Mouse (Mus musculus) kidney, embryonic 15.5 days (tissue): ENCODE results near the gene Gabbr2. TPM values are rescaled to one million over a fixed set of nuclear protein-coding genes. Genes with fewer than 3 reads are reported as not detected.

Experiments
- ATAC-seq: fragments of 200-750 bp; cut with Nextera tagmentation; replicated peaks from 2 replicates; pipeline ENCODE4 v1.8.0; 2017; ENCODE audit warnings: moderate TSS enrichment; ENCODE audit not compliant: low FRiP score
- H3K27ac ChIP-seq: fragments of 300-500 bp; sonication (generic); 2 replicates; pipeline ENCODE4 v1.5.1; 2015; ENCODE audit warnings: mild to moderate bottlenecking, inconsistent platforms
- H3K27me3 ChIP-seq: fragments of 300-500 bp; sonication (generic); 2 replicates; pipeline ENCODE4 v1.6.1; 2015; ENCODE audit warnings: inconsistent platforms
- H3K36me3 ChIP-seq: fragments of 300-500 bp; sonication (generic); 2 replicates; pipeline ENCODE4 v1.6.1; 2015; ENCODE audit warnings: inconsistent platforms
- H3K4me1 ChIP-seq: fragments of 300-500 bp; sonication (generic); 2 replicates; pipeline ENCODE4 v1.6.1; 2015; ENCODE audit warnings: inconsistent platforms
- H3K4me2 ChIP-seq: fragments of 300-500 bp; sonication (generic); 2 replicates; pipeline ENCODE4 v1.6.1; 2015; ENCODE audit warnings: moderate library complexity, mild to moderate bottlenecking, inconsistent platforms
- H3K4me3 ChIP-seq: fragments of 300-500 bp; sonication (generic); replicated peaks from 2 replicates; pipeline ENCODE4 v1.5.1; 2015; ENCODE audit warnings: mild to moderate bottlenecking, inconsistent platforms
- H3K9ac ChIP-seq: fragments of 300-500 bp; sonication (generic); 2 replicates; pipeline ENCODE4 v1.6.1; 2015; ENCODE audit warnings: mild to moderate bottlenecking, inconsistent platforms
- H3K9me3 ChIP-seq: fragments of 300-500 bp; sonication (generic); replicated peaks from 2 replicates; pipeline ENCODE4 v1.6.1; 2016; ENCODE audit warnings: inconsistent platforms
- WGBS: fragments of 180-500 bp; shearing (Covaris S2); methylation state at CpG from one replicate; pipeline ENCODE4 v1.1.7; 2015; ENCODE audit warnings: mixed read lengths; 5-methylcytosine and 5-hydroxymethylcytosine counted together
- polyA plus RNA-seq: library from polyadenylated mRNA; unstranded; fragments of >200 nt; fragmentation: Nextera tagmentation; extraction: Ambion mirVana; gene quantifications from 2 replicates; pipeline ENCODE4 v1.2.1, GENCODE M21; 2015

The Gabbr2 gene
- polyA plus RNA-seq, 1 experiment from 2014 or later: 0.18 TPM

- WGBS: 57% methylated on average over 23 of the region's 23 CpGs
- 0 out of 2 replicates have a peak overlapping the region, but pooled peaks have one; percentile 4 for H3K4me2 ChIP-seq
- H3K27me3 ChIP-seq: 0 out of 2 replicates have a peak, but pooled peaks cover 3% of the 10 kb centered on the region
- H3K4me3 ChIP-seq: no peak overlapping the region
- no peaks in the 10 kb centered on the region for H3K9me3 ChIP-seq
- no peak for ATAC-seq
- H3K36me3 ChIP-seq: no peaks in the 10 kb centered on the region
- H3K27ac ChIP-seq: no peak overlapping the region
- H3K4me1 ChIP-seq: peaks cover 17% of the 10 kb centered on the region; the same call in 1 of the 2 replicates
- no peak overlapping the region for H3K9ac ChIP-seq
Measured at GRCm38 (mm10) chr4:46854686-46855385, 136.8 kb downstream of the Gabbr2 start.

GRCm38 (mm10) chr4:46853852-46854460 lies 137.7 kb downstream of the Gabbr2 start:
- Histone ChIP-seq H3K9me3 (0 out of 2 replicates have a peak, but pooled peaks cover 4% of the 10 kb centered on the region), H3K36me3 (no peaks in the 10 kb centered on the region)
- peak; percentile 66; the same call in 1 of the 2 replicates for ATAC-seq

GRCm38 (mm10) chr4:46847745-46848144 lies 143.9 kb downstream of the Gabbr2 start:
- Histone ChIP-seq H3K36me3 (no peaks in the 10 kb centered on the region), H3K4me3 (no peak overlapping the region), H3K4me2 (no peak overlapping the region), H3K9me3 (0 out of 2 replicates have a peak, but pooled peaks cover 4% of the 10 kb centered on the region), H3K27me3 (no peaks in the 10 kb centered on the region), H3K4me1 (0 out of 2 replicates have a peak, but pooled peaks cover 3% of the 10 kb centered on the region), H3K9ac (no peak overlapping the region), H3K27ac (no peak overlapping the region)
- no peak for ATAC-seq

More at GRCm38 (mm10) chr4:46853852-46854460, 137.7 kb downstream of the Gabbr2 start:
- no peak overlapping the region for H3K27ac ChIP-seq
- H3K9ac ChIP-seq: no peak overlapping the region
- no peak overlapping the region for H3K4me2 ChIP-seq
- peaks cover 13% of the 10 kb centered on the region; the same call in 1 of the 2 replicates for H3K4me1 ChIP-seq
- no peak overlapping the region for H3K4me3 ChIP-seq
- WGBS: 83% methylated on average over 12 of the region's 12 CpGs
- H3K27me3 ChIP-seq: 0 out of 2 replicates have a peak, but pooled peaks cover 3% of the 10 kb centered on the region

- 95% methylated on average over 10 of the region's 10 CpGs for WGBS
- ATAC-seq: no peak
- Histone ChIP-seq H3K4me1 (0 out of 2 replicates have a peak, but pooled peaks cover 3% of the 10 kb centered on the region), H3K27ac (no peak overlapping the region), H3K27me3 (no peaks in the 10 kb centered on the region), H3K9ac (no peak overlapping the region), H3K4me2 (no peak overlapping the region), H3K4me3 (no peak overlapping the region), H3K36me3 (no peaks in the 10 kb centered on the region), H3K9me3 (0 out of 2 replicates have a peak, but pooled peaks cover 4% of the 10 kb centered on the region)
Measured at GRCm38 (mm10) chr4:46846396-46846795, 145.3 kb downstream of the Gabbr2 start.

- no peak overlapping the region for H3K4me3 ChIP-seq
- H3K4me2 ChIP-seq: no peak overlapping the region
- WGBS: 60% methylated on average over 6 of the region's 6 CpGs
- H3K4me1 ChIP-seq: 0 out of 2 replicates have a peak, but pooled peaks cover 3% of the 10 kb centered on the region
- no peak overlapping the region for H3K9ac ChIP-seq
- no peaks in the 10 kb centered on the region for H3K27me3 ChIP-seq
- no peak for ATAC-seq
- H3K27ac ChIP-seq: no peak overlapping the region
- no peaks in the 10 kb centered on the region for H3K36me3 ChIP-seq
- H3K9me3 ChIP-seq: 0 out of 2 replicates have a peak, but pooled peaks cover 4% of the 10 kb centered on the region
Measured at GRCm38 (mm10) chr4:46844982-46845643, 146.6 kb downstream of the Gabbr2 start.

GRCm38 (mm10) chr4:46844567-46844966 lies 147.1 kb downstream of the Gabbr2 start:
- 0 out of 2 replicates have a peak, but pooled peaks cover 4% of the 10 kb centered on the region for H3K9me3 ChIP-seq
- 88% methylated on average over 5 of the region's 5 CpGs for WGBS
- H3K27me3 ChIP-seq: no peaks in the 10 kb centered on the region
- ATAC-seq: no peak
- H3K9ac ChIP-seq: no peak overlapping the region
- no peak overlapping the region for H3K4me3 ChIP-seq
- no peak overlapping the region for H3K27ac ChIP-seq
- no peak overlapping the region for H3K4me2 ChIP-seq
- no peaks in the 10 kb centered on the region for H3K36me3 ChIP-seq
- 0 out of 2 replicates have a peak, but pooled peaks cover 3% of the 10 kb centered on the region for H3K4me1 ChIP-seq

- H3K27ac ChIP-seq: no peak overlapping the region
- H3K36me3 ChIP-seq: no peaks in the 10 kb centered on the region
- H3K9ac ChIP-seq: no peak overlapping the region
- no peaks in the 10 kb centered on the region for H3K27me3 ChIP-seq
- no peak overlapping the region for H3K4me3 ChIP-seq
- H3K4me2 ChIP-seq: no peak overlapping the region
- 92% methylated on average over 7 of the region's 7 CpGs for WGBS
- ATAC-seq: no peak
- no peaks in the 10 kb centered on the region for H3K9me3 ChIP-seq
- 0 out of 2 replicates have a peak, but pooled peaks cover 3% of the 10 kb centered on the region for H3K4me1 ChIP-seq
Measured at GRCm38 (mm10) chr4:46842596-46842995, 149.1 kb downstream of the Gabbr2 start.

GRCm38 (mm10) chr4:46840146-46840545 lies 151.5 kb downstream of the Gabbr2 start:
- Histone ChIP-seq H3K36me3 (no peaks in the 10 kb centered on the region), H3K27ac (no peak overlapping the region), H3K9me3 (no peaks in the 10 kb centered on the region), H3K4me2 (no peak overlapping the region), H3K9ac (no peak overlapping the region), H3K4me3 (no peak overlapping the region), H3K4me1 (peaks cover 15% of the 10 kb centered on the region), H3K27me3 (no peaks in the 10 kb centered on the region)
- no peak for ATAC-seq
- 65% methylated on average over 6 of the region's 6 CpGs for WGBS

- WGBS: 74% methylated on average over 7 of the region's 7 CpGs
- no peaks in the 10 kb centered on the region for H3K9me3 ChIP-seq
- no peak overlapping the region for H3K4me3 ChIP-seq
- H3K4me2 ChIP-seq: no peak overlapping the region
- no peaks in the 10 kb centered on the region for H3K36me3 ChIP-seq
- no peak for ATAC-seq
- peaks cover 12% of the 10 kb centered on the region for H3K4me1 ChIP-seq
- H3K27ac ChIP-seq: no peak overlapping the region
- no peak overlapping the region for H3K9ac ChIP-seq
- H3K27me3 ChIP-seq: no peaks in the 10 kb centered on the region
Measured at GRCm38 (mm10) chr4:46837362-46837761, 154.3 kb downstream of the Gabbr2 start.

GRCm38 (mm10) chr4:46836065-46836464 lies 155.6 kb downstream of the Gabbr2 start:
- Histone ChIP-seq H3K4me1 (peaks cover 12% of the 10 kb centered on the region), H3K9me3 (no peaks in the 10 kb centered on the region), H3K27me3 (no peaks in the 10 kb centered on the region), H3K9ac (no peak overlapping the region), H3K4me3 (no peak overlapping the region), H3K4me2 (peak overlapping the region; percentile 17), H3K27ac (no peak overlapping the region), H3K36me3 (no peaks in the 10 kb centered on the region)
- 42% methylated on average over 18 of the region's 18 CpGs for WGBS
- ATAC-seq: peak; percentile 52

GRCm38 (mm10) chr4:46835064-46835463 lies 156.6 kb downstream of the Gabbr2 start:
- Histone ChIP-seq H3K9me3 (no peaks in the 10 kb centered on the region), H3K27ac (no peak overlapping the region), H3K4me3 (no peak overlapping the region), H3K36me3 (no peaks in the 10 kb centered on the region), H3K9ac (no peak overlapping the region), H3K27me3 (no peaks in the 10 kb centered on the region), H3K4me1 (peaks cover 12% of the 10 kb centered on the region), H3K4me2 (no peak overlapping the region)
- no peak for ATAC-seq
- 94% methylated on average over 14 of the region's 14 CpGs for WGBS
